Mouse (Mus musculus): ENCODE results near the gene Fam234a. TPM values are rescaled to one million over a fixed set of nuclear protein-coding genes. Genes with fewer than 3 reads are reported as not detected.

Gene Fam234a
- 30.6 TPM for polyA plus RNA-seq (2014; fragmentation: Illumina TruSeq; extraction: RNeasy Lipid Tissue Mini Kit (QIAGEN cat#74804); ENCODE audit: low read depth, low replicate concordance)

GRCm38 (mm10) chr17:26244101-26244841 is at the start of gene Fam234a:
Fam234a (minus strand) TSS chr17:26244242.

GRCm38 (mm10) chr17:26252539-26253251 is 8.7 kb upstream of the Fam234a start, which contains the start of gene Luc7l:
Luc7l (plus strand) TSS chr17:26252896.

GRCm38 (mm10) chr17:26207686-26208085 is 36.4 kb downstream of the Fam234a start, which contains the start of gene Arhgdig:
Arhgdig (minus strand) TSS chr17:26207786.

DNA sequence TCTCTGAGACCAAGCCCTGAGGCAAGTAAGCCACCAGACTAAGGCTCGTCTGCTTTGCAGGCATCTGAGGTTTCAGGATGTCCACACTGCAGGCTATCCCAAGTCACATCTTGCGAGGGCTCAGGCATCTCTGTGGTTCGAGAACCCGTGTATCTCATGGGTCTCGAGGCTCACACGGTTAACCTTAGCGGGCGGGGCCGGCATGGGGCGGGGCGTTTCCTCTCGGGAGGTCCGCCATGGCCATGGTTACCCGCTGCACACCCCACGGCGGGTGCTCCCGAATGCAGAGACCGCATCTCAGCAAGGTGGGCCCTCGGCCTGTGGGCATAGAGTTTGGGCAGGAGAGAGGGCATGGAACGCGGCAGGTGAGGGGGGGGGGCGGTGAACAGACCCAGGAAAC is 41.3 kb downstream of the Fam234a start, which contains the start of gene Rgs11:
TSS of gene Rgs11 (plus strand) at position 215 of the 400 bp plus-strand sequence.

GRCm38 (mm10) chr17:26198892-26199291 is 45.1 kb downstream of the Fam234a start, which contains the start of gene Pdia2:
Pdia2 (minus strand) TSS chr17:26199087.

Other genes with a start within 250 kb of the Fam234a start
- 25.0 TPM for gene Rab11fip3, start 174.7 kb downstream of the Fam234a start, polyA plus RNA-seq (2014; fragmentation: Illumina TruSeq; extraction: RNeasy Lipid Tissue Mini Kit (QIAGEN cat#74804); ENCODE audit: low read depth, low replicate concordance)
- 51.9 TPM for gene Decr2, start 153.9 kb downstream of the Fam234a start, polyA plus RNA-seq (2014; fragmentation: Illumina TruSeq; extraction: RNeasy Lipid Tissue Mini Kit (QIAGEN cat#74804); ENCODE audit: low read depth, low replicate concordance)
- gene Nme4, start 148.6 kb downstream of the Fam234a start, polyA plus RNA-seq (2014; fragmentation: Illumina TruSeq; extraction: RNeasy Lipid Tissue Mini Kit (QIAGEN cat#74804); ENCODE audit: low read depth, low replicate concordance): 0.85 TPM
- 19.8 TPM for gene Tmem8, start 130.9 kb downstream of the Fam234a start, polyA plus RNA-seq (2014; fragmentation: Illumina TruSeq; extraction: RNeasy Lipid Tissue Mini Kit (QIAGEN cat#74804); ENCODE audit: low read depth, low replicate concordance)
- gene Mrpl28, start 120.7 kb downstream of the Fam234a start, polyA plus RNA-seq (2014; fragmentation: Illumina TruSeq; extraction: RNeasy Lipid Tissue Mini Kit (QIAGEN cat#74804); ENCODE audit: low read depth, low replicate concordance): 10.4 TPM
- 20.0 TPM for gene Axin1, start 105.6 kb downstream of the Fam234a start, polyA plus RNA-seq (2014; fragmentation: Illumina TruSeq; extraction: RNeasy Lipid Tissue Mini Kit (QIAGEN cat#74804); ENCODE audit: low read depth, low replicate concordance)
- not detected for gene Pdia2, start 45.2 kb downstream of the Fam234a start, polyA plus RNA-seq (2014; fragmentation: Illumina TruSeq; extraction: RNeasy Lipid Tissue Mini Kit (QIAGEN cat#74804); ENCODE audit: low read depth, low replicate concordance)
- 0.53 TPM for gene Rgs11, start 41.3 kb downstream of the Fam234a start, polyA plus RNA-seq (2014; fragmentation: Illumina TruSeq; extraction: RNeasy Lipid Tissue Mini Kit (QIAGEN cat#74804); ENCODE audit: low read depth, low replicate concordance)
- gene Arhgdig, start 36.5 kb downstream of the Fam234a start, polyA plus RNA-seq (2014; fragmentation: Illumina TruSeq; extraction: RNeasy Lipid Tissue Mini Kit (QIAGEN cat#74804); ENCODE audit: low read depth, low replicate concordance): not detected
- 35.5 TPM for gene Luc7l, start 8.7 kb upstream of the Fam234a start, polyA plus RNA-seq (2014; fragmentation: Illumina TruSeq; extraction: RNeasy Lipid Tissue Mini Kit (QIAGEN cat#74804); ENCODE audit: low read depth, low replicate concordance)
- gene Neurl1b, start 170.6 kb upstream of the Fam234a start, polyA plus RNA-seq (2014; fragmentation: Illumina TruSeq; extraction: RNeasy Lipid Tissue Mini Kit (QIAGEN cat#74804); ENCODE audit: low read depth, low replicate concordance): 2.2 TPM